Mouse (Mus musculus) embryo, embryonic 10 days (tissue): ENCODE measurements at regions not wholly inside any gene's neighbourhood (a gene's known extent, or its start where the extent isn't known, plus 50 kb on each side); places are given as distances from the start of the nearest gene placed in this dataset.
A peak's percentile ranks its signal among the peaks of the same experiment; 100 is the strongest.
"Not testable (repeated sequence)": the region's sequence is repeated elsewhere in the genome, so short reads cannot be mapped to it uniquely, and the experiment has no call there.

Source experiments
- DNase-seq: peaks from one replicate; pipeline ENCODE4 v3.0.0-alpha.2; 2015; ENCODE audit warnings: low spot score

DNA sequence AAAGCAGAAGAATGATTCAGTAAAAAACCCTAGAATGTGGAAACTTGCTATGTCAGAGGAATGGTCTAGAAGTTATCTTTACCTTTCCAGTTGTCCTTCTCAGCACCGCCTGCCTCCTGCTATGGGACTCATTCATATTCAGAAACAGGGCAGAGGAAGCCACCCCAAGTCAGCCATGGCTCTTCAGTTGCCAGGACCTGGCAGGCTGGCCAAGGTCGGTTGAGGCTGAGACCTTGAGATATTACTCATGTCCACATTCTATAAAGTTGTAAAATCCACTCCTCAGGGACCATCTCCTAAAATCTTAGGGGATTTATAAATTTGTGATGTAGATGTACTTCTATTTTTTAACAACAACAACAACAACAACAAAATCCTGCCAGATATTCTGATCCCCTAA is 580.7 kb upstream of the Klhl29 start:
- no peak for DNase-seq

DNA sequence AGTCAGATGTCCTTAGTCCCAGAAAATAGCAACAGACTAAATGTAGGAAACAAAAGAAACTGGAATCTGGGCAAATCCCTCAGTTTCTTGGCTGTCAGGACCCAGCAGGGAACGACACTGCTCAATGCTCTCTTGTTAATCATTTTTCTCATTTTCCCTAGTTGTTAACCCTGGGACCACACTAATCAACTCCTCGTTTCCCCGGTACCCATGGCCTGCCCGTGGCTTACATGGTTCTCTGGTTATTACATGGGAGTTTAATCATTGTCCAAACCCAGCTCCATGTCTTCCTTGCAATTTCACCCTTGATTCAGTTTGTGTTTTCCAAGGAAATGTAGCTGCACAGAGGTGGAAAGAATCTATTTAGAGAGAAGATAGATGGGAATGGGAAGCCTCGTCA is 580.1 kb upstream of the Klhl29 start:
- DNase-seq: no peak

DNA sequence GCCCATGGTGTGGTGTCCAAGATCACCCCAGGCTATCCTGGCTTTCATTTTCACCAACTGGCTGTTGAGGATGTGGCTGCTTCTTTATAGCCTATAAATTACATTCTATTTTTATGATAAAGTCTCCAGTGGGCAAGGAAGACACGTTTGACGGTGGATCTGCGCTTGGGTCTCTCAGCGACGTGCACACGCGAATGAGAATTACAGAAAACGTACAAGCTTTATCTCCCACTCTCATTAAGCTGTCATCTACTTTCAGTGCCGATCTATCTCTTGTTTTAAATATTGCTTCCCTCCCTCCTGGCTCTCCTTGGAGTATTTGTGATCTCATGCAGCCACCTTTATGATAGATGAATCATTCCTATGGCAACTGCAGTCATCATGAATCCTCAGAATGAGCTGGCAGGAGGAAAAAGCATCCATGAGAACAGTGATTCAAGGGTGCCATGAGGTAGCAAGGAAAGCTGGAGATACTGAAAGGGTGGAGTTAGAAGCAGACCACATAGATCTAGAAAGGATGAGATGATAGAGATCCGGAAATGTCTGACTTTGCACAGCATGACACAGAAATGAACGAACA is 568.0 kb upstream of the Klhl29 start:
- no peak for DNase-seq

DNA sequence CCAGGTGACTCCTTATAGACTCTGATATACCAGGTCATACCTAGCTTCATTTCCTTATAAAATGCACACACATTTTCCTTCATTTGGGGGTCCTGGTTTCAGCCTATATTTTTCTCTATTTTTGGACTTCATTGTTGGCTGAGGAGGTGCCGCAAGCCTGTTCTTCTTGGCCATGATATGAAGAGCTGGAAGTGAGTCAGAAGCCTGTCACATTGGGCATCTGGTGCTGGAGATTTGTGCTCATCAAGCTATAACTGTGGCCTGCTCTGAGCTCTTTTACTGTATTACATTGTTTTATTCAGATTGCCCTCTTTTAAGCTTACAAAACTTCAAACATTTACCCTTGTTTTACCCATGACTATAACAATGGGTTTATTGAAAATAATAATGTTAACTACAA is 545.8 kb upstream of the Klhl29 start:
- no peak for DNase-seq

DNA sequence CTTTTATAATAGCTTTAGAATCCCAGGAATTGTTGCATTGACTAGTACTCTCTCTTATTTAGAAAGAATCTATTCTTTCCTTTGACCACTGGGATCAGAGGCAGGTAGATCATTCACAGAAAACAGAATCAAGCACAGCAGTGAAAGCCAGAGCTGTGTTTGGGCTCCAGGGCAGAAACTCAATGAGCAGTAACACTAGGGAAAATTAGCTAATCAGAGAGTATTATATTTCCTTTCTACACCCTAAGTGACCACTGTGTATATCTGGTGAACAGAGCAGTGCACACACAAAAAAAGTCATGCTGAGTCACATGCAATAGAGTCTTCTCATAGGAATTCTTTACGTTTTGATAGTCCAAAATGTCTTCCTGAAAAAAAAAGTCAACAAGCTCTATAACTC is 542.5 kb upstream of the Klhl29 start:
- no peak for DNase-seq

DNA sequence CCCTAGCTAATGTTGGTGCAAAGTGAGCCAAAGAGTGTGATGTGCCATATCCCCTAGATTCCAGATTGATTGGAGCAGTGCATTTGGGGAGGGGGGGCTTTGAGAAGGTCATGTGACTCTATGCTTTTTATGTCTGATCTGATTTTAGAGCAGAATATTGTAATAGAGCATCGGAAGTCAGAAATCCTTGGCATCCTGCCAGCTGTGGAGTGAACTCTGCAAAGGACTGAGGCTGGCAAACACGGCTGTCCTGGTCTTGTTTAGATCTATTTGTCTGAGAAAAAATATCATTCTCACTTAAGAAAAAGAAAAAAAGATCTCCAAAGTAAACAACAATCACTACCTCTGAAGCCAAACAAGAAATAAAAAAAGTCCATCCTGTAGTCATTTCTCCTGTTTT is 530.8 kb upstream of the Klhl29 start:
- DNase-seq: no peak

DNA sequence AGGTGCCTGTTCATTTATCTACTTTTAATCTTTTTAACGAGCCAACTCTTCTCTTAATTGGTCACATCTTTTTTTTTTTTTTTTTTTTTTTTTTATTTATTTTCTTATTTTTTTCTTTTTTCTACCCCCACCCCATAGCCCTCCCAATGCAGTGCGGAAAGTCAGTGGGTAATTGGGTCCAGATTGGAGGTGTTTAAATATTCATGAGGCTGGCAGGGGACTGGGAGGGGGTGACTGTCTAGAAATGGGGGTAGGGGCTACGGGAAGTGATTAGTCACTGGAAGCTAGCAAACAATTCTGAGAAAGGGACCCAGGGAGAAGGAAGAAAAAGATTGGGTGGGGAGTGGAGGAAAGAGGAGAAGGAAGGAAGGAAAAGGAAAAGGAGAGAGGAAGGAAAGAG is 516.3 kb upstream of the Klhl29 start:
- DNase-seq: not testable (repeated sequence)

DNA sequence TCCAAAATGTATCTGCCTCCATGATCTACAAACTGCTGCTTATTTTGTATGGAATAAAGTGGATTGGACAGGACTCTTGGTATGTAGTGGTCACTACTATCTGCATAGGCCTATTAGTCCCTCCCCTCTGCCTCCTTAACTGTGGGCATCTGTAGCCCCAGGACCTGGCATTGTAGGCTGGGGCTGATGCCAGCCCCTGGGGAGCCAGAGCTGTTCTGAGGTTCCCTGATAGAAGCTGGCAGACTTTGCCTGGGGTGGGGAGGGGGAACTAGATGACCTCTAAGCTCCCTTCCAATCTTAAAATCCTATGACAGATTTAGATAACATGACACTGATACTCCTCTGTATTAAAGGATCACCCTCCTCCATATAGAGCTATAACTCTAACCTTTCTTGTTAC is 491.2 kb upstream of the Klhl29 start:
- no peak for DNase-seq

DNA sequence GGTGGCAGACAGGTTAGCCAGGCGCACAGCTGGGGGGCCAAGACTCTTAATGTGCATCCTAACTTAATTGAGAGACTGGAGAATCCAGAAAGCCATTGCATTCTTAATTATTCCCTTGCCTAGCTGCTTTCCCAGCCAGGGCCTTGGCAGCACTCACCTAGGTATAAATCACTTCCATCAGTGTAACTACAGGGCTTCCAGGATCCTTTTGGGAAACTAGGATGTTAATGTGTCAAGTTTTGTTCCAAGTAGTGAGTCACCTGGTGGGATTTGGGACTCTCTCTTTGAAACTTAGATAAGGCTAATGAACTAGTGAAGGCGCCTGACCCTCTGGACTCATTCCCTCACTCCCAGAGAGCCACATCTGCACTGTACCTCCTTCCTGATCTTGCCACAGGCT is 484.3 kb upstream of the Klhl29 start:
- DNase-seq: no peak

DNA sequence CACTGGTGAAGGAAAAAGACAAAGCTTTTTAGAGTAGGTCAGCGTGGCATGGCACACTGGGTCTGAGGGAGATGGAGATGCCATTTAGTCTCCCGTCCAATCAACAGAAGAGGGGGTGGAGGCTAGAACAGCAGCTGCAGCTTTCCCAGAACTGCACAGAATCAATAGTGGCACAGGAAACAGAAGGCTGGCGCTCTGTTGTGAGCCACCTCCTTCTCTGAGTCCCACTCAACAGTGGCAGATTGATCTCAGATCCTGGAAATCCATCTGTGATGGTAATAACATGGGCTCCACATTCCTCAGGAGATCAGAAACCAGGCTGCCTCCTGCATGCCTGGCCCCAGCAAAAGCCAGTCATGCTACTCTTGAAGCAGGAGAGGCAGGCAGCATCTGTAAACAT is 480.9 kb upstream of the Klhl29 start:
- DNase-seq: peak; percentile 5

DNA sequence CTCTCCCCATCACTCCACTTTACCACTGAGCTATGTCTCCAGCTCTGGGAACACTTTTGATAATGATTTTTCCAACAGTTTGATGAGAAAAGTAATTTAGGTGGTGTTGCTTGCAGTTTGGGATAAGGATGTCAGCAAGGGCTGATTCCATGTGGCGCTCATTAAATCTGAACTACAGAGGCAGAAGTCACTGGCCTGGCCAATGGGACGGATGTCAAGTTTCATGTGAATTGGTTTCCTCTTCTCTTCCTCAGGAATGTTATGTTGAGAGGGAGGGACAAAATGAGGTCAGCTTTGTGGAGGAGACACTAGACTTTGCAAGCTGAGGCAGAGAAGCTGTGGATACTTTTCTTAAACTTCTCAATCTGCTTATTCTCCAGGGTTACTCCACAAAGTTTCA is 434.9 kb upstream of the Klhl29 start:
- no peak for DNase-seq

DNA sequence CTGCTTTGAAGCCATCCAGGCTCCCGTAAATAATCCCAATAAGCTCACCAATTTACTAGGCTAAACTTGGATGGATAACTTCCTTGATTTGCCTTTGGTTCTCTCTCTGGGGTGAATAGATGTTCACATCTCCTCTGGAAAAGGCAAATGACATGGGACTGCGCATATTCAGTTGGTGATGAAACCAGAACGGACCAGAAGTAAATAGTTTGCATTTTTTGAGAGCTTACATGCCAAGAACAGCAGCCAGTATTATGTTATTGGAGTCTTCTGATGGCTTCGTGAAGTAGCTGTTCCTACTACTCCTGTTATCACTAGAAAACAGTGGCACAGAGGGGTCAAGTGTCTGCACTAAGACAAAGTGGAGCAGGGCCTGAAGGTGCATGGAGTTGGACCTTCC is 434.5 kb upstream of the Klhl29 start:
- no peak for DNase-seq

DNA sequence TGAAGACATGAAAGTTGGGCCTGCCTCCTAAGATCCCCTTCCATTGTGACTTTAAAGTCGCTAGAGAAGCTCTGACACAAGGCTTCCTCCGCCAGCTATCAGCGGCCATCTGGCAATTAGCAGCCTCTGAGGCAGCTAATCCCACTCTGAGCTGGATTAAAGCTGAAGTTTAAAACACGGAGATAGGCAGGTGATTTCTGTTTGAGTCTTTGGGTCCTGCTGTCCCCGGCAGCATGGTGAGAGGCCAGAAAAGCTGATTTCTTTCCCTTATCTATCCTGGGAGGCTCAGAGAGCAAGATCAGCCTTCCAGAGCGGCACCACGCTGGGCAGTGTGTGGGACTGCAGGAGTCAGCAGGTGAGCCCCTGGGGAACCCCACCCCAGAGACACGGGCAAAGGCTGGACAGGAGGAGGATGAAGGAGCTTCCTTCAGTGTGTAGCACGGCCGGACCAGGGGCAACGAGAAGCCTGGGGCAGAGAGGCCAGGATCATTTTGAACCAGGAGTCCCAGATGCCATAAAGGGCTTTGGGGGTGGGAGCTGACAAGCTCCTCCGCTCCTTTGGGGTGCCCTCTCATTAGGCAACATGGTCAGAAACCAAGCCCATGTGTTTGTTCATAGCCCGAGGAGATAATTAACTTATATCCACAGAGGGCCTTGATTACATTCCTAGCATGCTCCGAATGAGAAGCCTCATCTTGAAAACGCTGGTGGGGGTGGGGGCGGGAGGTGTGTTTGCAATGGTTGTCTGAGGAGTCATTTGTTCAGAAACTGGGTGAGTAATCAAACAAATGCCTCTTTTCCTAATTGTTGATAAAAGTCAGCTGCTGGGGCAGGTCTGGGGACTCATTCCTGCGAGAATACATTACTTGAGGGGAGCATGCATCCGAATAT is 432.8 kb upstream of the Klhl29 start:
- DNase-seq: no peak

DNA sequence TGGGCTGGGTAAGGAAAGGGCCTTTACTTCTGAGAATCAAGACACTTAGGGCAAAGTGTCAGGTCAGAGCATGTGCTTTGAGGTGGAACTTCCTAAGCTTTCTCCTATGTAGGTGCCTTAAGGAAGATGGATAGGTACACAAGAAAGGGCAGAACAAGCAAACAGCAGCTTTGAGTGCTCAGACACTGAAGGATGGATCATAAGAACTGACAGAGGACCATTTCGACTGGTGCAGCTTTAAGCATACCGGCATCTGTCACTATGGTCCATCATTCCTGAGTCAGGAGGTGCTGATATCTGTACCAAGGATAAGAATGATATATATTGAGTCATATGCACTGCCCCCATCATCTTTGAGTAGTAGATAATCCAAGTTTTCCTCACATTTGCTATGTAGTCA is 430.2 kb upstream of the Klhl29 start:
- DNase-seq: no peak

DNA sequence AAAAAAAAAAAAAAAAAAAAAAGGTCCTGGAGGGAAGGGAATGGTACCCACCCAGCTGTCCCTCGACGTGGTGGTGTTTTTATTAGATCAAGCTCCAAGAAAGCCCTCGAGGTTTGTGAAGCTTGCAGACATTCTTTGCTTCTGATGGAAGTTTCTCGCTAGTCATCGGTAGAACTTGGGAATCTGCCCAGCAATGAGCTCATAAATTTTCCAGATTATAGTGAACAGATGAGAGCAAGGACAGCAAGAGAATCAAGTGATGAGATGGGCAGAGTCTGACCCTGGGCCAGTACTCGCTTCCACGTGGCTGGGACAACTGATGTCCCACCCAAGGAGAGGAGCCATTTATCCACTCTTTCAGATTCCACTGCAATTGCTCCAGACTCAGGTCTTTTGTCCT is 417.6 kb upstream of the Klhl29 start:
- no peak for DNase-seq

DNA sequence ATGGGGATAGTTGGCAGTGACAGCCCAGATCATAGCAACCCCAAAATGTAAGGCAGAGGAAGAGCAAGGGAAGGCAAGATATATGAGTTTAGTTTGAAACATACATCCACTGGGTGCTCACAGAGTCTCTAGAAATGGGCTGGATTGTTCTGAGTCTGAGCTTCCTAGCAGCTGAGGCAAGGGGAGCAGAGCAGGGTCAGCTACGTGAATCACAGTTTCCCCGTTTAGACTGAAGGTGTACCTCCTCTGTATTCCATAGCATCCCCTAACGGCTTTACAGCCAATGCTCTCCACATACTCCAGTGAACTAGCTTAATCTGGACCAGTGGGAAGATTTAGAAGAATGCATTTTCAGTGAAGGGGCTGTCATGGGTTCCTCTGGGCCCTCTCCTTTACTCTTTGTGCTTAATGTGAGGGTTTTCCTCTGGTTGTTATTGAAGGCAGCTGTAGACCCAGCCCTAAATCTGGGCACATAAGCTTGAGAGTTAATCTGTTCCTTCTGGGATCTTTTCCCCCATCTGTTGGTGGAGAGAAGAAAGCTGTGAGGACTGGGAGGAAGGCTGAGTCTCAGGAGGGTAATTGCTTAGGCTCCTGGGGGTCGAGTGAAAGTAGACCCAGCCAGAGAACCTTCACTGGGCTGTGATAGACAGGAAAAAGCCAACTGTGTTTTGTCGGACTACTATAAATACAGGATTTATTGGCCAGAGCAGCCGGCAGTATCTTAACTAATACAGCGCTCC is 411.8 kb upstream of the Klhl29 start:
- no peak for DNase-seq

DNA sequence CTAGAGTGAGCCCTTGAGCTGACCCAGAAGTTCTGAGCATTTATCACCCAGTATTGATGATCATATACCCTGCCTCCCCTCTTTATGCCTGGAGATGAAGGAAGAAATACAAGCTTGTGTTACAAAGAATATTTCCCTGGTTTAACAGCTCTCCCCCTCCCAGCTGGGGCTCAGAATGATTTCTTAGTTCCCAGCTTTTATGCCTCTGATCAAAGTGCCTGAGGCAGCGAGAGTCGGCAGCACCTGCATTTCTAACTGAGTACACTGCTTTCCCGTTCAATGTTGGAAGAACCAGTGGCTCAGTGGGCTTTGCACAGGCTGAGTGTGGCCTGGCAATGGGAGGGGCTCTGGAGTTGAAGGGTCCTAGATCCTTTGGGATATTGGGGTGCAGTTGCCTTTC is 405.8 kb upstream of the Klhl29 start:
- no peak for DNase-seq

DNA sequence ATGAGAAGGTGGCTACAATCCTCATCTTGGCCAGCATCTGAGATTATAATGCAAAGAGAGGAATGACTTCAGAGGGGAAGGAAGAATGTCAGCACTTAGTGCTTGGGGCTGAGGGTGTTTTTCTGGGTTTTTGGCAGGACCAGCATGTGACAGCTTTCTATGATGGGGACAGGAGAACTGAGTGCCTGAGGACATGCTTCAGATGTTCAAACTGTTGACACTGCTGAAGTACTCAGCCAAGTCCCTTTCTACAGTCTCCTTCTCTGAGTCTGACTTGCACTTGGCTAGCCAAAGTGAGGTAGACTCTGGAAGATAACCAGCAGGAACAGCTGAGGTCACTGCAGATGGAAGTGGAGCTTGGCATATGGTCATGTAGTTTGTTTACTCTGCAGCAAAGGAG is 402.1 kb upstream of the Klhl29 start:
- DNase-seq: no peak

DNA sequence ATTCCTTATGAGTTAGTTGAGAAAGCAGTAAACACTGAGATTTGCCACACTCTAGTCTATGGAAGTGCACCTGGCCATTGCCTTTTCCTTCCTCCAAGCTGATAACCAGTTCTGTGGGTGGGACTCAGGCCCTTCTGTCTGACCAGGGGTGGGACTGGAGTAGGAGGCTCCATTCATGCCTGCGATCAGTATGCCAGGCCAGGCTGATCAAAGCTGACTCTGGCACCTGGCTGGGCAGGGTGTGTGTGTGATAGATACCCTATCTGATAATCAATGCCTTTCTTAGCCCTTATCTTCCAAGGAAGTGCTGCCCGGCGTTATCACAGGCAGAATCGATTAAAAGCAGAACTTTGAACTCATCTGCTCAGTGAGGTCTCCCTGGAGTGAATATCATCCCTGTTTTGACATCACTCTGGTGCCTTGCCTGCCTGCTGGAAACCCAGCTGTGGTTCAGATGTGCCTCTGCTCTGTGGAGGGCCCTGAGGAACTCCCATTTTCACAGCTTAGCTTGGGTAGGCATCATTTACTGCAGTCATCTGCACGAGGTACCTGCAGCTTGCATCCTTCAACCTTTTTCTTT is 396.0 kb upstream of the Klhl29 start:
- DNase-seq: no peak

DNA sequence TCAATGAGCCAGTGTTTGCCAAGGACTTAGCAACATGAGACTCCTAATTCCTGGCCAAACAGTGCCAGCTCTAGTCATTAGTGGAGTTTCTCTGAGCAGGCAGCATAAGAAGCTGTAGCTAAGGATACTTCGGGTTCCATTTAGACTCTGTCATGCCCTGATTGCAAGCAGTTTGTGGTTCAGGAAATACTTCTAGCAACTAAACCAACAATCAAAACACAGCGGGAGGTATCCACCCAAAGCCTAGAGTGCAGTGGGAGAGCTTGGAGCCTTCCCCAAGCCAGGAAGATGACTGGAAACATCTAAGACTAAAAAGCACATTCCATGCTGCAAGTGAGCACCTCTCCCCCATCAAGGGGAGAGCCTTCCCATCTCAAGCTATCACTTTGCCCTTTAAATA is 395.0 kb upstream of the Klhl29 start:
- DNase-seq: no peak

DNA sequence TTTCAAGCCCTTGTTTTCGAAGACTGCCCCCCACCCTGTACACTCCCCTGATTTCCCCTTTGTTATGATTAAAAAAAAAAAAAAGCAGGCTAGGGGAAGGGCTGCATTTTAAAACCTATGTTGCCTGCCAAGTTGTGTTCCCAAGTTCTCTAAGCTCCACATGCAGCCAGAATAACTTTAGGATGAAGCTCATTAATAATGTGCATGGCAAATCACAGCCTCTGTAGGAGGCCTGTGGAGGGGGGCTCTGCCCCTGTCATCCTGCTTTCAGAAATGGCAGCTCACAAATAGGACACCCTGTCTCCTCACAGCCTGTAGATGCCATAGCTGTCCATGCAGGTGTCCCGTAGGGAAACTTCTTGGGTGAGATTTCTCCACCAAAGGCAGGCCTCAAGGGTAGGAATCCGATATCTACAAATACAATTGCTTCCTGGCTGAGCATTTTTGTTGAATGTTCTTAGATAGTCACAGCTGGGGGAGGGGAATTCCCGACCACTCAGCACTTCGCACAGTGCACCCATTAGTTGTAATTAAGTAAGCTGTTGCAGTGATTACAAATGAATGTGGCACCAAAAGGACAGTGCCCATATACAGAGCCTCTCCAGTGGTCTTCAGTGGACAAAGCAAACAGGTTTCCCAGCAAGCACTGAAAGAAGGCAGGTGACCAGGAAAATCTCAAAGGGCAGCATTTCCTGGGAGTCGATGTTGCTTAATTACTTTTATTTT is 389.1 kb upstream of the Klhl29 start:
- DNase-seq: no peak

DNA sequence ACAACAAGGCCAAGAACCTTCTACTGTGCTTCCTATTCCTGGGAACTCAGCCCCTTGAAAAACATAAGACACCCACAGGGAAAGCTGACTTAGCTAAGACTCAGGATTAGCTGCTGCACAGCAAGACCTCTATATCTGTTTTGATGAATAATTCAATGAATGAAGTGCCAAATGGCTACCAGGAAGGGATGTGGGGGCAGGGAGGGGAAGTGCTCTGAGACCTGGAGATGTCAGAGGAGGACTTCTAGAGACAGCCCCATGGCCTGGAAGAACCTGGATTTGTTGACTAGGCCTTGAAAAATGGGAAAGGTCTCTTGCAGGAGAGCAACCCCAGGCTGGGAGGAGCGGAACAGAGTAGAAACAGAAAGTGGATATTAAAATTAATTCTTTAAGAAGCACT is 388.5 kb upstream of the Klhl29 start:
- DNase-seq: no peak
